Mouse (Mus musculus) kidney, adult 2 months (tissue): ENCODE results near the gene Ifnar1.

Experiments used
- CTCF ChIP-seq: fragments of 200-500 bp; conservative IDR thresholded peaks from 2 replicates; pipeline ENCODE4 v1.5.1; 2011; ENCODE audit warnings: low read depth, mild to moderate bottlenecking, control low read depth, low read length, moderate library complexity, mixed read lengths; ENCODE audit not compliant: insufficient read depth, insufficient read length
- POLR2A ChIP-seq: fragments of 200-500 bp; IDR thresholded peaks from one replicate; pipeline ENCODE4 v1.6.1; 2011; ENCODE audit warnings: low read depth, low read length, control low read depth

DNA sequence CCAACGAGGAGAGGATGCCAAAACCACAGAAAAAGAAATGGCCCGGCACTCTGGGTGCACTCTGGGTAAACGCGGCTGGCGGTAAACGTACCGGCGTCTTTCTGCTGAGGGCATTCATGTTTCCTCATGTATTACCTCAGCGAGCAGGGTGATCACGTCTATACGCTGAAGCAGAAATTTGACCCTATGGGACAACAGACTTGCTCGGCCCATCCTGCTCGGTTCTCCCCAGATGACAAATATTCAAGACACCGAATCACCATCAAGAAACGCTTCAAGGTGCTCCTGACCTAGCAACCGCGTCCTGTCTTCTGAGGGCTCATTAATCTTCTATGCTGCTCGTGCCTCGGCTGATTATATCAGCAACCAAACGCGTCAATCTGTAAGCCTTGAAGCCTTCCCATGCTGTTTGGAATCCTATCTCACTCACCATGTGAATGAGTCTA is 26.7 kb upstream of the Ifnar1 start:
- no peak for TF ChIP-seq CTCF
- no peak for TF ChIP-seq POLR2A
